Mouse (Mus musculus) liver, embryonic 14.5 days (tissue): ENCODE results near the gene Gm45233.

Experiments
- CTCF ChIP-seq: IDR thresholded peaks from 2 replicates; pipeline ENCODE4 v1.5.1; 2016; ENCODE audit warnings: antibody characterized with exemption, low read depth, control low read depth
- EP300 ChIP-seq: IDR thresholded peaks from 2 replicates; pipeline ENCODE4 v1.6.1; 2016; ENCODE audit warnings: antibody characterized with exemption, low read depth

DNA sequence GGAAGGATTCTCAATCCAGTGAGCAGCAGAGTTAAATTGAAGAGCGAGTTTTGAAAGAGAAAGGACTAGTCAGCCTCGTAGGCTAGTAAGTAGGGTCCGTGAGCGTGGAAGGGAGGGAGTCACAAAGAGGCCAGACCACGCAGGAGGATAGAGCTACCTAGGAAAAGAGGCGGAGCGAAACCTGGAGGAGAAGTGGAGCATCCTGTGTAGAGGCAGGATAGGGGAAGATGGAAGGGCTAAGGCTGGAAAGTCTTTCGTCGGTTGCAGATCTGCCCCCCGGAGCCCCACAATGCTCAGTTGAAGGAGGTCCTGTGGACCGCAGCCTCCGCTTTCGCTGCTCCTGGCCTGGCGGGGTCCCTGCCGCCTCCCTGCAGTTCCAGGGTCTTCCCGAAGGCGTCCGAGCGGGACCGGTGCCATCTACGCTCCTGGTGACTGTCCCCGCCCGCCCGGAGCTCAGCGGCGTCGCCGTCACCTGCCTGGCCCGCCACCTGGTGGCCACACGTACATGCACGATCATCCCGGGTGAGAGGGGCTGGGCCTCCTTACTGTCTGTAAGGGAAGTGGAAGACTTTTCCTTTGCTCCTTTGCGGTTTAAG lies 22.3 kb downstream of the Gm45233 start:
- TF ChIP-seq CTCF (peak; percentile 95), EP300 (no peak)
